Mouse (Mus musculus): ENCODE data around the gene Gng4.

Gene Gng4

DNA sequence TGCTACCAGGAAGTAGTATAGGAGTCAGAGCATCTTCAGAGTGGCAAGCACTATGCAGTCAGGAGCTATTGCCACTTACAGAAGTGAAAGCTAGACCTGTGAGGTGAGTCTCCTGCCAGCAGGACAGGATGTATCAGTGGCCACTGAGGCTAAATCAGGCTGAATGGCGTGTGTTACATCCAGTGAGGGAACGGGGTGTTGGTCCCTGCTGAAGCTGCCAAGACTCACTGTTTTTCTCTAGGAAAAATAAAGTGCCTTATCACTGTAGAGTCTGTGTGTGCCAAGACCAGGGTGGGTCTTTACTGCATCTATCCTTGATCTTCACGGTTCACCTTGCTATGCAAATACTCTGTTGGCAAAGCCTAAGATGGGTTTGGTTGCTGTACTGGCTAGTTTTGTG, 34.8 kb downstream of the Gng4 start:
- DNase-seq (ENCODE audit: low spot score) = no peak

DNA sequence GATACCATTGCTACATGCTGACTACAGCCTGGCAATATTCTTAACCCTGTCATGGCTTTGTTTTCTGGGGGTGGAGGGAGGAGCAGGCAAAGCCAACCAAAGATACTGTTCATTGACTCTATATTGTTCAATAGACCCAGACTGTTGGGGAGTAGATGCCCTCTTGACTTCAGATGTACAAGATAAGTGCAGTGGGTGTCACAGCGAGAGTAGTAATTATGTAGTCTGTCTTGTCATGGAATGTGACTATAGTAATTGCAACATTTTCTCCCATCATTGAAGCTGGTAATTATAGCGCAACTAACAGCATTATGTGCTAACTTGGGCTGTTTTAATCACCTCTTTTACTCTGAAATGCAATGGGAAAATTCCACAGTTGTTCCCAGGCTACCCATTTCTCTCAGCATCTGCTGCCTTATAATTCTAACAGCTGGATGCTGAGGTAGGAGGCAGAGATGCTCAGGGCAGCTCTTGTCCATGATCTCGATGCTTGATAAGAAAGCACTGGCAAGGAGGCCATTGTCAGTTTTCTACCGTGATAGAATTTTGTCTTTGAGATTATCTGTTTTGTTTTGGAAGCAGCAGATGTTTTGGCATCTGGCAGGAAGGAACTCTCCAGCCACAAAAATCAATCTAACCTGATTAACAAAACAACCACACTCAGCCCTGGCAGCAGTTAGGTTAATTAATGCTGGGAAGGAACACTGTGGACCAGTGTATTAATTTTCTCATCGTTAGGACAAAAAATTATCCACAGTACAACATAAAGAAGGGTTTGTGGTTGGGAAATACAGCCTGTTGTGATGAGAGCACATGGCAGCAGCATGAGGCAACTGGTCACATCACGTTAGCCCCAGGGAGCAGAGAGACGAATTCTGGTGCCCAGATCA, 36.6 kb downstream of the Gng4 start:
- no peak for DNase-seq (ENCODE audit: low spot score)

DNA sequence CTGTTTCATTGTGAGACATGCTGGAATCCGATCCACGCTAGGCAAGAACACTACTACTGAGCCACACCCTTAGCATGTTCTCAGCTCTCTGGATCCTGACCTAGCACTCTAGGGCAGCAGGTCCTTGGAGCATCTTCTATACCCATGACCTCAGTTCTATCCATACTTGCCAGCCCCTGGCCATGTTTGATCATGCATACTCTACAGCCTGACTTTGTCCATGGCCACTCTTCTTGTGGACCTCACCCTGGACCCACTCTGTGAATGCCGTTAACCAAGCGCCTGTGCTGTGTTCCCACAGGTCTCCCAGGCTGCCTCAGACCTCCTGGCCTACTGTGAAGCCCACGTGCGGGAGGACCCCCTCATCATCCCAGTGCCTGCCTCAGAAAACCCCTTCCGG, 41.1 kb downstream of the Gng4 start:
- no peak for DNase-seq (ENCODE audit: low spot score)

DNA sequence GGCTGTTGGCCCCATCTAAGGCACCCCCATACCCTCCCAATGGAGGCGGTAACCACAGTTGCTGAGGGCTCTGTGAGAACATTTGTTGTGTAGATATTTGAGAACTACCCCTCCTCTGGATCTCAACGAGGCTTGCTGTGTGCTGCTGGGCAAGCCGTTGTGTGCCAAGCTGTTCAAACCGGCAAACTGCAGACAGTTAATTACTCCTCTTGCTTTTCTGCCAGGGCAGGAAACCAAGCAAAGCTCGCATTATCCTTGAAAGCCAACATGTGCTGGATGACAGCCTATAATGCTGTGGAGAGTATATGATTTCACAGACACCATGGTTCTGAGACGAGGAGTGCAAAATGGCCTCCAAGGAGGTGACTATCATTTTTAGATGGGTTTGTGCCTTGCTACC, 42.7 kb downstream of the Gng4 start:
- no peak for DNase-seq (ENCODE audit: low spot score)

DNA sequence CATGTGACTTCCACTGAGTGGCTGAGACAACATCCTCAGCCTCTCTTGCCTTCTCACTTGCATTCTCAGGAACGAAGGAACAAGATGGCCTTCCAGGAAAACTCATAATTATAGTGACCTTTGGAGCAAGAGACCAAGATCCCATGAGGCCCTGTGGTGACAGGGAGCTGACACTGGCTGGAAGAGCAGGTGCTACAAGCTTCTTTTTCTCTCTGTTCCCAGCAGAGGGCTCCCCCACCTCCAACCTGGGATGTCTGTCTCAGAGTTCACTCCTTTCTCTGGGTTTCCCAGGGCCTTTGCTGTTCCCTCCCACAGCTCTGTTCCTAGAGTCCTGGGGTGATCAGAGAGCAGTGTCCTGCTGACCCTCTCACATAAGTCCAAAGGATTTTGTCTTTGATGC, 44.3 kb downstream of the Gng4 start:
- DNase-seq (ENCODE audit: low spot score) = no peak

DNA sequence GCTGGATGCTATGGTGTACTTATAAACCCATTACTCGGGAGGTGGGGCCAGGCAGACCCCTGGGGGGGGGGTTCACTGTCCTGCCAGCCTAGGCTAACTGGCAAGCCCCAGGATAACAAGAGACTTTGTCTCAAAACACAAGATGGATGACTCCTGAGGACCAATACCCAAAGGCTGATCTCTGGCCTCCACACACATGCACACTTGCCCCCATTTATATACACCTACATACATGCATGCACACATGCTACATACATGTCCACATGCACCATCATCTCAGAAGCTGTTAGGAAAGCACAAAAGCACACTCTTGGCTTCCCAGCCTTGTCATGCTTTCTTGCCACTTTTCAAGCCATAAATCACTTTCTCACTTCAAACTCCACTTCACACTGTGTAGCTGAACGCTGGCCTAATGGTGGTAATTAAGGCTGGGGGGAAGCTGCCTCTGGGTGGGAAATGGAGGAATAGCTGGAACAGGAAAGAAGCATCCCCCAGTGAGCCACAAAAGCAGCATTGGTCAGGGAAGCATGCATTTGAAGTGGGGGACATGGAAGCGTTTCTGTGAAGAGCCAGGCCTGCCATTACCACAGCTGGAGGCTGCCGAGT, 46.7 kb downstream of the Gng4 start:
- no peak for DNase-seq (ENCODE audit: low spot score)

DNA sequence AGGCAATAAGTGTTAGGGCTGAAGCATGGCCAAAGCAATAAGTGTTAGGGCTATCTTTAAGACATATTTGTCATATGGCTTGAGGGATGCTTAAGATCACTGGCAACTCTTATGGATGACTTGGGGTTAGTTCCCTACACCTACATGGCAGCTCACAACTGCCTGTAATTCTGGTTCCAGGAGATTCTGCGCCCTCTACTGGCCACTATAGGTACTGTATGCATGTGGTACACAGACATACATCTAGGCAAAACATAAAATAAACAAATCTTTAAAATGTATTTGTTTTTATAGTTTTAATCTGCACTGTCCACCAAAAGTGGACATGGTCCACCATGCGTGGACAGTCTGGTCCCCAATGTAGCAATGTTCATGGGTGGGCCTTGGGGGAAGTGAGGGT, 51.3 kb downstream of the Gng4 start:
- peak; percentile 34 for DNase-seq (ENCODE audit: low spot score)

DNA sequence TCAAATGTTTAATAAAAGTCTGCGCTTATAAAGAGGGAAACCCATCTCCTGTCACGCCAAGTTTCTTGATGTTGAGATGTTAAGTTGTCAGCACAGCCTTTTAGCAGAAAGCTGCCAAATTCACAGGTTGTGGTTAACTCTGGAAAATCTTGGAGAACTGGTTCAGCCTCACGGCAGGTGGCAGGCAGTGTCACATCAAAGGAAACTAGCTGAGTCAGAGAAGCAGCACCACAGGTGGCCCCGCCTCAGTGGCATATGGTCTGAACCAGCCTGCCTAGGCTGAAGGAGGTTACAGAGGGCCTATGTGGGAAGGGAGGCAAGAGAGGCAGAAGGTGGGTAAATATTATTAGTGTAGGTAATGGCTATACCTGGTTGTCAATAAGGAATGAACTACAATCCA, 61.2 kb downstream of the Gng4 start:
- DNase-seq (ENCODE audit: low spot score) = no peak

DNA sequence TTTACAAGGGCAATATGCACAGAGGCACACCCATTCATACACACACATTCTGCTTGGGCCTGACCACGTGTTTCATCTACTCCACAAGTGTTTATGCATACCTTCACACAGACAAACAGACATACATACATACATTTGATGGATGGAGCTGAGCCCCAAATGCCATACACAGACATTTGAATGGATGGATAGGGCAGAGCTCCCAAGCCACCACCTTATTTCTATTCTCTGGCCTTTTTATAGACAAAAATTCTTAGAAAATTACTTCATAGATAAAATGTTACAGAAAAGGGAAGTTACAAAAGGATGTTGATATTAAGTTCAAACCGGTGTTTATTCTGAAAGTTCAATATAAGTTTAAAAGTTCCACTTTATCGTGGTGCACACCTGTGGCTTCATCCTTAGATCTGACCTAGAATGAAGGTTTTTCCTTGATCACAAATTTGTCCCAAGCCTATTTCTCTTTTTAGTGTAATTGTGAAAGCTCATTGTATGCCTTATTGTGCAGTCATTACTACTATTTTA, 63.3 kb downstream of the Gng4 start:
- DNase-seq (ENCODE audit: low spot score) = no peak

DNA sequence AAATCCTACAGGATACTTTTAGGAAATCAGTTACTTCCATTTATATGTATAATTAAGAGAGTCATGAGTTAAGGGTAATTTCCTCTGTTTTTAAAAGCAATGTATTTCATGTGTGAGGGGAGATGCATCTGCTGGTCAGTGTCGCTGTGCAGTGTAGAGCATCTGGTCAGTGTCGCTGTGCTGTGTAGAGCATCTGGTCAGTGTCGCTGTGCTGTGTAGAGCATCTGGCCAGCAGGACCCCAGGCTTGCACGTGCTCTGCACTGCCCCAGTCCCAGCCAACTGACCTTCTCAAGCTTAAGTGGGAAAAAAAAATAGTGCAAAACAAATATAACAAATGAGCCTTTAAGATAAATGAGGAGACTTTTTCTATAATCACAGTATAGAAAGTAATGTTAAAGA, 73.3 kb downstream of the Gng4 start:
- no peak for DNase-seq (ENCODE audit: low spot score)

DNA sequence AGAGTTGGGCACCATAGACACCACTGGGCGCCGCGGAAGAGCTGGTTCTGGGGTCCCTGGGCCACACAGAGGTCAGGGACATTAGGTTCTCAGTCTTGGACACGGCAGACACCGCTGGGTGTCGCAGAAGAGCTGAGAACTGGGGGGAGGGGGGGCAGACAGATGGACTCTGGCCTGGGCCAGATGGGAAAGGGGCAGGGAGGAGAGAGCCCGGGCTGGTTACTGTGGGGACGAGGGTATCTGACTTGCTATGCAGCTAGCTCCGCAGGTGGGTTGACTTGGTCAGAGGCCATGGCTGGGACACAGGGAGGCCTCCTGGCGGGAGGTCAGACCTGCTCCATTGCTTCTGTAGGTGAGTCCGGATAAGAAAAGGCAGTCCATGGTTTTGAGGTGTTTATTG, 78.5 kb downstream of the Gng4 start:
- no peak for DNase-seq (ENCODE audit: low spot score)

DNA sequence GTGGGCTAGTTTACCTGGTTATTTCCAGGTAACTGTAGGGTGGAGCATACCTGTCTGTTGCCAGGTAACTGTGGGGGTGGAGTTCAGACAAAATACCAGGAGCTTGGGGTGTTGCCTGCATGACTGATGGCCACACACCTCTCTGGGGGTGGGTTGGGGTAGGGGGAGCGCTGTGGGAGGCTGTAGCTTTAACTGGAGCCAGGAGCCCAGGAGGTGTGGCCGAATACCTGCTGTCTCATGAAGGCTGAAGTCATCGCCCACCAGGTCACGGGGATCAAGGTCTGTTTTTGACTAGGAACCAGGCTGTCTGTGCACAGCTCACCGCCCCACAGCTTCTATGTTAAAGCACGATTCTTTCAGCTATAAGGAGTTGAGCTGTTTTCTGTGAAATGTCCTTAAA, 79.1 kb downstream of the Gng4 start:
- no peak for DNase-seq (ENCODE audit: low spot score)

DNA sequence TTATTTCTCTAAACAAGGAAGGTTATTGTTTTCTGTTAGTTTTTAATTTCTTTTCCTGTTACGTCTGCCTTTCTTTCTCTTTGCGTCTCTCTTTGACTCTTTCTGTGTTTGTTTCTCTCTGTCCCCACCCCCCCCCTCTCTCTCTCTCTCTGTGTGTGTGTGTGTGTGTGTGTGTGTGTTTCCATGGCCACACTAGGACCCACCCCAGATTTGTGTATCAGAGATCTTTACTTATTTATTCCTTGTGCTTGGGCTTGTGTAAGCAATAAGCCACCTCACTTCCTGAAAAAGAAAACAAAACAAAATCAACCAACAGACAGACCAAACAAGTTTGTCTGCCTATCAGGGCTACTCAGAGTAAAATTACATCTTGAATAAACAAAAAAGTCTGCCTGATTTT, 82.5 kb downstream of the Gng4 start:
- no peak for DNase-seq (ENCODE audit: low spot score)

DNA sequence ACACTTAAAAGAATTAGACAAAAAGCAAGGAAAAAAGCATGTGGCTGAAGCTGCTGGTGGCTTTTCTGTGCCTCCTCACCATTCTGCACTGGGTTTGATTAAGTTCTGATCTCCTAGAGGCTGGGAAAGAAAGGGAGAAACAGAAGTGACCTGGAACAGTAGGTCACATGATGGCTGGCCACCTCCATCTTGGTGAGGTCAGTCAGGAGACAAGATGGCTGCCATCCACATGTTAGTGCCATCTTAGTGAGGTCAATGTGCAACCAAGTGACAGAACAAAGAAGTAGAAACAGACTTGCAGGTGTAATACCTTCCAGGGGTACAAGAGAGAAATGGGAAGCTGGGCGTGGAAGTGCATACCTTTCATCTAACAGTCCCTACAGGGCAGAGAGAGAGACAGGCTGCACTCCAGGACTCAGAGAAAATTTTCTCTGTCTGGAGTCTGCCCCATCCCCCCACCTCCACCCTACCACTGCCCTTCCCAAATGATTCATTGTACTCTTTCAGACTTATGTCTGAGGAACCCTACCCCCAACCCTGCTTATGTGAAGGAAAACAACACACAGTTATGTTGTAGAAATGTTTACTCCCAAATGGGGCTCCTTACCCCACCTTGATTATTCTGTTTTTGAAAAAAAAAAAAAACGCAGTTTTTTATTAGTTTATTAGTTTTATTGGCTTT, 83.4 kb downstream of the Gng4 start:
- peak; percentile 8 for DNase-seq (ENCODE audit: low spot score)

DNA sequence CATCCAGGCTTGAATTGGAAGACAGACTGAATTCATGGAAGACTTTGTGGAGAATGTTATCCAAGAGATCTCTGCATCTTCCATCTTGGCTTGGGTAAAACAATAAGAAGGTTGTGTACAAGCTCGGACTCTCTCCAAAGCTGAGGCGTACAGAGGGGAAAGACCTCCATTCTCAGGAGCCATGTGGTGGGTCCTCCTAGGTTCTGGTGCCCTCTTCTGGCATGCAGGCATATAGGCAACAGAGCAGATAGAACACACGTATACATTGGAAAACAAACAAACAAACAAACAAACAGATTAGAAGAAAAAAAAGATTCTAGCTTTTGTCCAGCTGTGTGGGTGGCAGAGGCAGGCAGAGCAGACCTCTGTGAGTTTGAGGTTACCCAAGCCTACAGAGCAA, 84.1 kb downstream of the Gng4 start:
- no peak for DNase-seq (ENCODE audit: low spot score)
